Mouse (Mus musculus): Measurements from ENCODE around the gene Acp7. TPM values are rescaled to one million over a fixed set of nuclear protein-coding genes. Genes with fewer than 3 reads are reported as not detected.
A peak's percentile ranks its signal among the peaks of the same experiment; 100 is the strongest.

The Acp7 gene
- total RNA-seq, 2 experiments from 2014 or later: not detected

DNA sequence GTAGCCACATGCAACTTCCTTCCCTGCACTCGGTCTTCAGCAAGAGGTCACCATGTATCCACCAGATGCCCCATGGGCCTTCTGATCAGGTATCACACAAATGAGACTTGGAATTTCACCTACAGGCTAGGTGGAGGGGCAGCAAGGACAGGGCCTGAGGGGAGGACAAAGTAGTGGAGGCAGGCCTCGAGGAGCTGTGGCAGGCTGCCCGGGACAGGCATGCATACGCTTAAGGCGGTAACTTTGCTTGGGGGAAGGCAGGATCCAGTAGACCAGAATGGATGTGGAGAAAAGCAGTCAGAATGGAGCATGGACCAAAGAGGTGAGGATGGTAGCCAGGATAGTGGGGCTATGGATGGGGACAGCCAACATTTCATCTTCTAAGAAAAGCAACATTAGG, 51.3 kb downstream of the Acp7 start:
- no peak for DNase-seq
- intact Hi-C loops (cut with DNase I; ENCODE audit: low total_unique reads): loop anchor here (2.0 kb wide), 1 partner anchor 59 kb away; no protein-coding TSS in a partner anchor

DNA sequence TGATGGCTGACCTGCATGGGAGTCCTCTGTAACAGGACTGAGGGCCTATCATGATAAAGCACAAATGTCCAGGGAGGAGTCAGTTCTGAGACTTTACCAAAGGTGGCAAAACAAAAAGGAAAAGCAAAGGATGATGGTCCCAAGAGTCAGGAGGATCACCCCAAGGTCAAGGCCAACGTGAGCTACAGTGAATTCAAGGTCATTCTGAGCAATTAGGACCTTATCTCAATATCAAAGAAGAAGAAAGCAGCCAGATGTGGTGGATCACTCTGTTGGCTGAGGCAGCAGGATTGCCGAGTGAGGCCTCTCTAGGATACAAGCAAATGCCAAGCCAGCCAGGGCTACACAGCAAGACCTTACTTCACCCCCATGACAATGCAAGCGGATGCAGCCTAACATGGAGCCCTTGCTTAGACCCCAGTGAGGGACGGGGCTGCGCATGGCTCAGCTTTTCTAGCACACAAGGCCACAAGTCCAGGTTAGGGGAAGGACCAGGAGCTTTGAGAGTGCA, 52.5 kb downstream of the Acp7 start:
- no peak for DNase-seq
- intact Hi-C loops (cut with DNase I; ENCODE audit: low total_unique reads): loop anchor here (2.0 kb wide), 1 partner anchor 60 kb away; no protein-coding TSS in a partner anchor

DNA sequence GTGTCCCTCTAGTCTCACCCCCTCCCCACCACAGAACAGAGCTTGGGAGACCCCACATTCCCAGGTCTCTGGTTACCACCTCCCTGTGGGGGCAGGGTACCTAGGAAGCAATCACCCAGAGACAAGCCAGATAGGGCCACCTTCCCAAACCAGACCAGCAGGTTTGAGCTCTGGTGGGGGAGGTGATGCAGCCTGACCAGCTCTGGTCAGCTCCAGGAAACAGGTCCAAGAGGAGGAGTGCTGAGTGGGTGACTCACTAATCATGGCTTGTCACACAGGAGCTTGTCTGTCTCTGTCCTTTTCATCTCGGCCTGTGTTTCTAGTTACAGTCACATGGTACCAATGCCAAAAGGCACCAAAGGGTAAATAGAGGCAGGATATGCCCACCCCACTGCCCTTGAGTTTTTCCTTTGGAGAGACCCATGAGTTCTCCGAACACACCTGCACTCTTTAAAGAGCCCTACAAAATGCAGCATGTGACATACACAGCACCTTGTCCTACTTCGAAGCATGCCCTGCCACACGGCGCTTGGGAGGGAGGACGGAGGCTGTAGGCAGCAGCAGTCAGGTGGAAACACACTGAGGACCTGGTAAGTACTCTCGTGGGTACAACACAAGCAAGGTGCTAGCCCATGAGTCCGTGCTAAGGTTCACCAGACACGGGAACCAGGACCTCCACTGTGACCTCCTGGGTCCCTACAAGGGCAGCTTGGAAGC, 53.1 kb downstream of the Acp7 start:
- intact Hi-C loops (cut with DNase I; ENCODE audit: low total_unique reads): loop anchor here (2.0 kb wide), 1 partner anchor 61 kb away; no protein-coding TSS in a partner anchor
- DNase-seq: no peak

DNA sequence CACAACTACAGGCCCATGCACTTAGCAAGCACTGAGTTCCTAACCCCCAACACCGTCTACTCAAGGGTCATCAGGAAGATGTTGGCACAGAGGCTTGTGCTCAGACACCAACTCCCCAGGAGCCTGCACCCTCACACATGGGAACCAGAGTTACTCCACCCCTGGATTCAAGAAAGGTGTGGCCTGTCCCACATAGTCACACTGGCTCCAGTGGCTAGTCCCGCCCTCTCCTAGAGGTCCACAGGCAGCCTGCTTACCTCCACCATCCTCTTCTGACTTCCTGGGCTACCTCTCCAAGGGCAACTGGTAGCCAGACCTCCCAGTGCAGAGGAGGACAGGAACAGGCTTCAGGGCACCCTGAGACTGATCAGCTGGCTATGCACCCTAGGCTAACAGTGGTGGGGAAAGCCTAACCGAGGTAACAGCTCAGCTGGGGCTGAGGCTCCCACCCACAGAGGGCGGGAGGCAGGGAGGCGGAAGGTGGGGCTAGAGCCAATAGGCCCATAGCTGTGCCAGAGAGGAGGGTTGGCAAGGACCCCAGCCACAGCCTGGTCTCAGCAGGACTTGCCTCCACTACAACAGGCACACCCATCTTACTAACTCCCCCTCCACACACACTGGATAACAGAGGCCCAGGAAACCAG, 54.7 kb downstream of the Acp7 start:
- intact Hi-C loops (cut with DNase I; ENCODE audit: low total_unique reads): no loop called here
- DNase-seq: peak; percentile 83

DNA sequence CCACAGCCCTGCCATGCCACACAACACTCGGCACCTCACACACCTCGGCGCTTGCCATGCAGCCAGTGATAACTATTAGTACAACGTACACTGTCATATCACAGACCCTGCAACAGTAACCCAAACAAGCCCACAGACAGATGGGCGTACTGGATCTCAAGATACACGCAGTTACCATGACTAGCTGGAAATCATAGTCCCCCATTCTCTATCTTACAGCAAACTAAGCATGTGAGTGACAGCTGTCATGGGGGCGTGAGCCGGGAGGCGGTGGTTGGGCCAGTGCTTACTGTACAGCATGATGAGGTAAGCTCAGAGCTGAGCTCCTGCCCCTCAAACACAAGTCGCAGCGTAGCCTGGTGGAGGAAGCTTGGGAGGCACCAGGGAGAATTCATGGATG, 55.5 kb downstream of the Acp7 start:
- intact Hi-C loops (cut with DNase I; ENCODE audit: low total_unique reads): no loop called here

DNA sequence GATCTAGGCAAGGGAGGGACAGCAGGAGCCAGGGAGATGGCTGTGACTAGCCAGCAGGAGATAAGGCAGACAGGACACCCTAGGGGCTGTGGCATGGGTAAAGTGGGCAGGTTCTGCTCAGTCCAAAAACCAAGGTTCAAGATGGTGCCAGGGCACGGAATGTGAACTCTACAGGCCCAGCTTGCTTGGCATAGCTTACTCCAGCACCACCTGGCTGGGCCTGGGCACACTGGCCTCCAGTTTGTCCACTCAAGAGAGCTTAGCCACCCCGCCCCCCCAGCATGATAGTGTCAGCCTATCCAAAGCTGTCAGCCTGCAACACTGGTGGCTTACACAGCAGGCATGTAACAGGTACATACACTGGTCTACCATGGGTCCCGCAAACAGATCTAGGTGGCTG, 57.9 kb downstream of the Acp7 start:
- intact Hi-C loops (cut with DNase I; ENCODE audit: low total_unique reads): no loop called here
- DNase-seq: no peak

More for the DNA sequence above, 55.5 kb downstream of the Acp7 start:
- no peak for DNase-seq

DNA sequence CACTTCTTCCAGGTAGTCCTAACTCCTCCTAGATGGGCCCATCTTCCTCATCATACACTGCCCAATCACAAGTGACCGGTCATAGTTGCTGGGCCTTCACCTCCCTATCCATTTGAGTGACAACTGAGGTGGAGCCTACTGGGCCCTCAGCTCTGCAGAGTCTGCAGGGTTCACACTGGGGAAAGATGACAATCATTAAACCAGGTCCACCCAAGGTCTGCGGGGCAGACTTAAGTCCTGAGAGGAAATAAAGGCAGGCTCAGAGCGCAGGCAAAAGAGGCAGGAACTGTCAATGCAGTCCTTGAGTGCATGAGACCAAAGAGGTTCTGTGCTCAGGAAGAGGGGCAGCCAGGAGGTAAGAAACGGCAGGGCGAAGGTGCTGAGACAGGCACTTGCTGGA, 58.4 kb downstream of the Acp7 start:
- no peak for DNase-seq
- intact Hi-C loops (cut with DNase I; ENCODE audit: low total_unique reads): no loop called here

DNA sequence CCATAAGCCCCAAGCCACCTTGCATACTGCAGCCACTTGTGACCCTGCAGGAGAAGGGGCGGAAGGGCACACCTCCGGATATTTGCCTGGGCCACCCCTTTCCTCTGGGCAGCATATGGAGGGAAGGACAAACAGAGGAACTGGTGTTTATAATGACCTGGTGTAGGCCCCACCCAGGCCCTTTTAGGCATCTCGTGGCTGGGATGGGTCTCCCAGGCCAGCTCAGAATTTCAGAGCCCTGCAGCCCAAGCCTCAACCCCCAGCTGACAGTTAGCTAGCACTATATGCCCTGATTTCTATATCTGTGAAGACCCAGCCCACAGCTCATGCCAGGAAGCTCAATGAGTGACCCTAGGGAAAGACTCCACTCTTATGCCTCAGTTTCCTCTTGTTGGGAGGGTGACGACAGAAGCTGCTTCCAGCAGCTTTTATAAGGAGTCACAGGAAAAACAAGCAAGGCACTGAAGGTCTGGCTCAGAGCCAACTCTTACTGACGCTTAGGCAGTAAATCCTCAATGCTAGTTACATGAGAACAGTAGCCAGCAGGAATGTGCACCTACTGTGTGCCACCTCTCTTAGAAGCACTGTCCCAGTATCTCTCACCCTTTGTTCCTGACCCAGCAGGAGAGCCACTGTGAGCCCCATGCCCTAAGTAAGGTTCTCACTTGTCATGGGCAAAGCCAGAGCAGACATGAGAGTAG, 60.0 kb downstream of the Acp7 start:
- DNase-seq: no peak
- intact Hi-C loops (cut with DNase I; ENCODE audit: low total_unique reads): no loop called here

DNA sequence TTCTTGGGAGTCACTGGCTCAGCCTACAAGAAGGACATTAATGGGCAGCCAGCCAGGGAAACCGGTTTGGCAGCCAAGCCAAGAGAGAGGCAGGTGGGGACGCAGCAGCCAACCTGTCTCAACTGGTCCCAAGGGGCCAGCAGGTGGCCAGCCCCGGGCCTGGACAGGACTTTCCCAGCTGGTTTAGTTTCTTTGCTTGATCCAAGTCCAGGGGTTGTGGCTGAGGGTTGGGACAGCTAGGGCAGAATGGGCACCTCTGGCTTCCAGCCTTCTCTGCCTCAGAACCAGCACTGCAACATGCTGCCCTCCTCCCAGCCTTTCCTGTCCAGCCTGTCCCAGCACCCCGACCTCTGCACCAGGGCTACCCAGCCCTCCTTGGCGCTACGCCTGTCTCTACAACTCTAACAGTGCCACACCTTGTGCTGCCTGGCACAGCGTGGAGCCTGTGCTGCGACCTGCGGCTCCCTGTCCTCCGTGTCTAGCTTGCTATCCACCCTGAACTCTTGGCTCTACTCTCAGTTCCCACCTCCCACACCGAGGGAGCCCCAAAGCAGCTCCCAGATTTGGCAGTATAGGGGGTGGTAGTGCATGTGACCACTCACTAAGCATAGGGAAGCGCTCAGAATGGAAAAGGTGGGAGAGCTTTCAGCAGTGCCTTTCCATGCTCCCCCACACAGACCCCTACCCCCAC, 60.7 kb downstream of the Acp7 start:
- intact Hi-C loops (cut with DNase I; ENCODE audit: low total_unique reads): no loop called here
- no peak for DNase-seq

DNA sequence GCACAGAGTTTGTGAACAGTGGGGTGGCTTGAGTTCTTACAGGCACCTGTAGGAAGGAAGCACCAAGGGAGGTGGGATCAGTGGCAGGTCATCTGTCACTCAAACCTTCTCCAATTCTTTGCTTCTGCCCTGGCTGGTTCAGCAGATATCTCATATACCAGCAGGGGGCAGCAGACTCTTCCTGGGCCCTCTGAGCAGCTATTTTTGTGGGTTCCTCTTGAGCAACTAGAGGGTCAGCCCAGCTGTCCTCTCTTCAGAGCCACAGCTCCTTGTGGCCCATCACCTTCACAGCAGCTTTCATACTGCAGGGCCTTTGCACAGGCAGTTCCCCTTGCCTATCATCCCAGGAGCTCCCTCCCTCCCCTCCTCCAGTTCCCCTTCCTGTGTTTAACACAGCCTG, 62.9 kb downstream of the Acp7 start:
- DNase-seq: peak; percentile 56
- intact Hi-C loops (cut with DNase I; ENCODE audit: low total_unique reads): loop anchor here (5.0 to 10.0 kb wide), 2 partner anchors 34 to 157 kb away; no protein-coding TSS in a partner anchor

DNA sequence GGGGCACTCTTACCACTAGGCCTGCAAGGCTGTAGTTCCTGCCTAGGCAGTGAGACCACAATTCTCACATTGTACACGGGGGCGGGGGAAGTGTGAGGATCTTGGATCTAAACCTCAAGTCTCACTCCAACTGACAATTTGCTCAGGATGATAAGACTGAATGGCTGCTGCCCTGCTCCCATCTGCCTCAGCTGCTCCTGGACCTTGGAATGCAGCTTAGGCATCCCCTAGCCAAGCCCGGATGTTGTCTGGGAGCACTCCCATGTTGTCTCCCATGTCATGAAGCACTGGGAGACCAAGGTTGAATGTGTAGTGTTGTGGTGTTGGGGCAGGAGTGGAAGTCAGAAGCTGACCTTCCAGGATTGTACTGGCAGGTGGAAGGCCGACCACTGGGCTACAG, 63.6 kb downstream of the Acp7 start:
- intact Hi-C loops (cut with DNase I; ENCODE audit: low total_unique reads): loop anchor here (5.0 to 10.0 kb wide), 2 partner anchors 35 to 157 kb away; no protein-coding TSS in a partner anchor

DNA sequence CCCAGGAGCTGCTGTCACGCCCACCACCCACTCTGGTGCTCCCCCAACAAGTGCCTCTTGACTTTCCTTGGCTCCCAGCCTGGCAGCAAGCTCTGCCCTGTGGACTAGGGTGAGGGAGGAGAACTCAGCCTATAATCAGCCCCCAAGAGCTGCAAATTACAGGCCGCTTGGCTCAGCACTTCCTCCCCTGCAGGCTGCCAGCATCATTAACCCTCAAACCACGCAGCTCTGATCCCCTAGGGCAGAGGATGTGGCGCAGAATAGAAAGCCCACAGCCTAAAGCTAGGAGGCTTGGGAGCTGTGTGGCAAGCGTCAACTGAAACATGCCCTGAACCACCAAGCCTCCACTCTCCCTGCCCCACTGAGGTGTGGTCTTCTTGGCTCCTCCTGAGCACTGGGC, 65.7 kb downstream of the Acp7 start:
- intact Hi-C loops (cut with DNase I; ENCODE audit: low total_unique reads): loop anchor here (5.0 to 10.0 kb wide), 2 partner anchors 37 to 159 kb away; no protein-coding TSS in a partner anchor
- no peak for DNase-seq

More for the DNA sequence above, 63.6 kb downstream of the Acp7 start:
- no peak for DNase-seq

DNA sequence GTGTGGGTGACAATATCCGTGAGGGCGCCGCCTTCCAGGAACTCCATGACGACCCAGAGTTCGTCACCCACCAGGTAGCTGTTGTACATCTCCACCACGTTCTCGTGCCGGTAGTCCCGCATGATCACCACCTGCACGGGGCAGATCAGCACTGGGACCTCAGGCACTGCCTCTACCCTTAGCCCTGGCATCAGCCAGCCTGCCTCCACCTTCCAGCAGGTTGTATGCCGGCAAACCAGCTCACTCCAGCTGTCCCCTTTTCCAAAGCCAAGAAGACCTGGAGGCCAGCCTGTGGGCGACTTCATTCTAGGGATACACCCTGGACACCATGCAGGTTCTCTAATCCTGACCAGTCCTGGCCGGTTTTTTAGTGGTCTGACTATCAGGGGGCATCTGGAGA, 68.2 kb downstream of the Acp7 start:
- DNase-seq: no peak
- intact Hi-C loops (cut with DNase I; ENCODE audit: low total_unique reads): loop anchor here (10.0 kb wide), 1 partner anchor 162 kb away; no protein-coding TSS in a partner anchor

DNA sequence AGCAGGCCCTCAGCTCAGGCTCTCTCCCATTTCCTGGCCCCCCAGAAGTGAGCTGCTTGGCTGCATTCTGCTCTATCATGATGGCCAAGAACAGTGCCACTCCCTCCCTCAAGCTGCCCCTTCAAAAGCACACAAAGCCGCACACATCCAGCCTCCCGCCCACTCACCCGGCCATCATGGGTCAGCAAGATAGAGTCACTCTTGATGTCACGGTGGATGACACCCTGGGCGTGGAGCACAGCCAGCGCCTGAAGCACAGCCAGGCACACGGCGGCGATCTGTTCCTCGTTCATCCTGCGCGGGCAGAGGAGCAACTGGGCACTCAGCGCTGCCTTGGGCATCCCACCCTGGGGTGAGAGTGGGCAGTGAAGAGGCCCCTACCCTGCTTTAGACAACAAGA, 68.8 kb downstream of the Acp7 start:
- intact Hi-C loops (cut with DNase I; ENCODE audit: low total_unique reads): loop anchor here (10.0 kb wide), 1 partner anchor 162 kb away; no protein-coding TSS in a partner anchor
- no peak for DNase-seq

DNA sequence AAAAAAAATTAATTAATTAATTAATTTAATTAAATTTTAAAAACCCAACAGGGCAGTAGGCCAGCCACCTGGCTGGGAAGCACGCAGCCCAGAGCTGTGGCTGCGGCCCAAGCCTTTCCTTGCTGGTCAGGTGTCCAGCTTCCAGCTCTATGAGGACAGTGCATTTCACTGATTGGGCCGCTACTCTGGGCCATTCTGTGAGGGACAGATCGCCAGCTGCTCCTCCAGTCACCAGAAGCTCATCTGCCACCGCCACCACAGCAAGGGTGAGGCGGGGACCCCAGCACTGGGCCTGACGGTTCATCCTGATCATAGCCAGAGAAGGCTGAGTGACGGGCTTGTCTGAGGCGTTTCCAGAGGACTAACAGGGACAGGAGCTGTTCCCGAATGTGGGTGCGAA, 69.2 kb downstream of the Acp7 start:
- intact Hi-C loops (cut with DNase I; ENCODE audit: low total_unique reads): loop anchor here (10.0 kb wide), 1 partner anchor 163 kb away; no protein-coding TSS in a partner anchor

DNA sequence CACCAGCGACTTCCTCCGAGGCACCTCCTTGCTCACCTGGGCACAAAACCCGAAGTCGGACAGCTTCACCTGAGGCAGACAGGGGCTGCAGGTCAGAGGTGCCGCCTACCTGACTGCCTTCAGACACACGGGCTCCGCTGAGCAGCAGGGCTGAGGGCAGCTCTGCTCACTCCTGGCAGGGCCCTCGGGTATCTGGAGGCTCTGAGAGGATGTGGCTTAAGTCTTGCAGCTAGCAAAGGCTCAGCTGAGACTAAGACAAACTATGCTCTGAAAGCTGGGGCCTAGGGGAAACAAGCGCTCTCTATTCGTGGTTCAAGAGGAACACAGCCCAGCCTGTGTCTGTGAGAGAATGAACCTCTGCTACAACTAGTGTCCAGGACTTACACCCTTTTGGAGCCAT, 70.3 kb downstream of the Acp7 start:
- no peak for DNase-seq
- intact Hi-C loops (cut with DNase I; ENCODE audit: low total_unique reads): loop anchor here (10.0 kb wide), 1 partner anchor 164 kb away; no protein-coding TSS in a partner anchor

More for the DNA sequence above, 69.2 kb downstream of the Acp7 start:
- no peak for DNase-seq

DNA sequence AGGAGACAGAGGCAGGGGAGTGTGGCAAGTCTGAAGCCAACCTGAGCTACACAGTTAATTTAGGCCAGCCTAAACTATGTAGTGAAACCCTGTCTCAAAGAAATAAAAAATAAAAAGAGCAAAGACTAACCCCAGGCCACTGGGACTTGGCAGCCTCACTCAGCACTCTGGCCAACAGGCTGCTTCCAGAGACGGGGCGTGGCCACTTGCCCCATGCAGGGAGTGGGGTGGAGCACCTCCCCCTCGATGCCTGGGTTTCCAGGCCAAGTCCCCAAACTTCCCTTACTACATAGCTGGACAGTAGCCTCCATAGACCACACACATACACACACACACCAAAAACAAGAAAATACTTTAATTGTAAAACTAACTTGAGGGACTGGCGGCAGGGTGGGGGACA, 72.6 kb downstream of the Acp7 start:
- DNase-seq: peak; percentile 81
- intact Hi-C loops (cut with DNase I; ENCODE audit: low total_unique reads): no loop called here

DNA sequence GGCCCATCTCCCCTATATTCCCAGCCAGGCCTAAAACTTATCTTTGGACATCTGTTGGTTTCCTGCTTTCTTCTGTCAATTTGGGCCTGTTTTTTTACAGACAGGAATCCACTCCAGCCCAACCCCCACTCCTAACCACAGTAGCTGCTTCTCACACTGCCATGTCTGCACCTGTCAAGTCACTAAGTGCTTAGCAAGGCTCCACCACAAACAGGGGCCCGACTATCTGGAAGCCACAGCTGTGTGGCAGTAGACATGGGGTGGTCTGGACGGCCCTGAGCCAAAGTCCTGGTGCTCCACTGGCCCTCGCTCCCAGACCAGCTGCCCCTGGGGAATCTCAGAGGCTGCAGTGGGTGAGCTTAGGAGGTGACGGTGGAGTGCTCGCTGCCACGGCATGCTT, 73.4 kb downstream of the Acp7 start:
- no peak for DNase-seq
- intact Hi-C loops (cut with DNase I; ENCODE audit: low total_unique reads): no loop called here

Data from gastrocnemius, postnatal 14 days (tissue).